Mouse (Mus musculus) embryonic facial prominence, embryonic 12.5 days (tissue): Measurements from ENCODE around the gene Lsm3. TPM values are rescaled to one million over a fixed set of nuclear protein-coding genes. Genes with fewer than 3 reads are reported as not detected.

Experiments used
- ATAC-seq: fragments of 200-750 bp; cut with Nextera tagmentation; 2 replicates; pipeline ENCODE4 v1.8.0; 2017; ENCODE audit not compliant: insufficient number of reproducible peaks, insufficient read depth, low FRiP score, low TSS enrichment
- H3K27ac ChIP-seq: fragments of 300-500 bp; sonication (generic); 2 replicates; pipeline ENCODE4 v1.5.1; 2016; ENCODE audit warnings: mild to moderate bottlenecking
- H3K27me3 ChIP-seq: fragments of 300-500 bp; sonication (generic); 2 replicates; pipeline ENCODE4 v1.6.1; 2016; ENCODE audit warnings: mild to moderate bottlenecking, moderate library complexity
- H3K36me3 ChIP-seq: fragments of 300-500 bp; sonication (generic); 2 replicates; pipeline ENCODE4 v1.6.1; 2016; ENCODE audit warnings: mild to moderate bottlenecking
- H3K4me1 ChIP-seq: fragments of 300-500 bp; sonication (generic); 2 replicates; pipeline ENCODE4 v1.6.1; 2016
- H3K4me2 ChIP-seq: fragments of 300-500 bp; sonication (generic); replicated peaks from 2 replicates; pipeline ENCODE4 v1.6.1; 2016; ENCODE audit warnings: mild to moderate bottlenecking, moderate library complexity
- H3K4me3 ChIP-seq: fragments of 300-500 bp; sonication (generic); 2 replicates; pipeline ENCODE4 v1.5.1; 2016; ENCODE audit warnings: mild to moderate bottlenecking
- H3K9ac ChIP-seq: fragments of 300-500 bp; sonication (generic); 2 replicates; pipeline ENCODE4 v1.6.1; 2016; ENCODE audit warnings: mild to moderate bottlenecking, moderate library complexity
- H3K9me3 ChIP-seq: fragments of 300-500 bp; sonication (generic); 2 replicates; pipeline ENCODE4 v1.6.1; 2016; ENCODE audit warnings: mild to moderate bottlenecking, moderate library complexity
- WGBS: fragments of 180-500 bp; shearing (Covaris S2); methylation state at CpG from one replicate; pipeline ENCODE4 v1.1.7; 2016; 5-methylcytosine and 5-hydroxymethylcytosine counted together
- polyA plus RNA-seq: library from polyadenylated mRNA; unstranded; fragments of >200 nt; fragmentation: Nextera tagmentation; extraction: Ambion mirVana; gene quantifications from 2 replicates; pipeline ENCODE4 v1.2.1, GENCODE M21; 2016

Gene Lsm3
- polyA plus RNA-seq, 1 experiment from 2014 or later = 277 TPM

DNA sequence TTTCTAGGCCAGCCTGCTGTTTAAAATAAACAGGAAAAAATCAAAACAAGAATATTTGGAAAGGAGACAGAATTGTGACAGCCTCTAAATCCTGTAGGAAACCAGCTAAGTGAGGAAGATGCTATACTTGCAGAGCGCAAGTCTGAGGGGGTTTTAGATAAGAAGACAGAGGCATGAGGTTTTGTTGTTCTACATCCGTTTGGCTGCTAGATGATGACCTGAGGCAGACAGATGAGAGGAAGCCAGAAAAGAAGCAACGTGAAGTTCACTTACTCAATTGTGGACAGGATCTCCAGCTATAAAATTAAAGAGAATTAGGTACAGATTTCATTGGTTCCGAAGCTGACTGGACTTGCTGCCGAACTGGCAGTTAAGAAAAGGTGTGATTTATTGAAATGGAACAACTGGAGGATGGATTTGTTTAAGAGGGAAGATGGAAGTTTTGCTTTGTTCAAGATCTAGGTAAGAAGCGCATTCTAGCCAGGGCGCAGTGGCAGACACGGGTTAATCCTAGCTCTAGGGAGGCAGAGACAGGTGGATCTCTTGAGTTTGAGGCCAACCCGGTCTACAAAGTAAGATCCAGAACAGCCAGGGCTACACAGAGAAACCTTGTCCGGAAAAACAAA lies 878 bp upstream of the Lsm3 start:
- Histone ChIP-seq H3K9me3 (no peaks in the 10 kb centered on the region), H3K4me3 (peak overlapping the region; percentile 78), H3K36me3 (peaks cover 28% of the 10 kb centered on the region), H3K4me1 (peaks cover 16% of the 10 kb centered on the region), H3K9ac (peak overlapping the region; percentile 68), H3K4me2 (peak overlapping the region; percentile 50), H3K27ac (0 out of 2 replicates have a peak overlapping the region, but pooled peaks have one; percentile 51), H3K27me3 (no peaks in the 10 kb centered on the region)
- WGBS = 28% methylated on average over 10 of the region's 10 CpGs
- ATAC-seq = no peak

DNA sequence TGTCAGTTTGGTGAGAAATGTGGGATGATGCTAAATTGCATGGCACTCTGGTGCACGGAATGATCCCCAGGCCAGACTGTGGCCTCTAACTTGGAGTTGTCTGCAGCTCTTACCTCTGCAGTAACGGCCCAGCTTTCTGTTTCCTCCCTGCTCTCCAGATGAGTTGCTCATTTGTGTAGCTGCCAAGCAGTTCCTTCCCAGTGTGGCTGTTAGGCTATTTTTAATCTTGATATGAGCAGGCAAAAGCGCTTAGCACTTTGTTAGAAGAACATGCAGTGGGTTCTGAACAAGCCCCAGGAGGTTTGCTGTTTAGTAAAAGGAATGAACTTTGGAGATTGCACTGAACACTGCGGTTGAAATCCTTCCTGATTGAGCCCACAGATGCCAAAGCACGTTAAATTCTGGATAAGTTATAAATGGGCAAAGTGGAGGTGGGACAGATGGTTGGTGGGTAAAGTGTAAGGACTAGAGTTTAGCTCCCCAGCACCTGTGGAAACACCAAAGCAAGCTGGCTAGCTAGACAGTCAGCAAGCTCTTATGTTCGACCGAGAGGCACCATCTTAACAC lies 2.8 kb downstream of the Lsm3 start:
- Histone ChIP-seq H3K9ac (no peak overlapping the region), H3K36me3 (peaks cover 58% of the 10 kb centered on the region)

DNA sequence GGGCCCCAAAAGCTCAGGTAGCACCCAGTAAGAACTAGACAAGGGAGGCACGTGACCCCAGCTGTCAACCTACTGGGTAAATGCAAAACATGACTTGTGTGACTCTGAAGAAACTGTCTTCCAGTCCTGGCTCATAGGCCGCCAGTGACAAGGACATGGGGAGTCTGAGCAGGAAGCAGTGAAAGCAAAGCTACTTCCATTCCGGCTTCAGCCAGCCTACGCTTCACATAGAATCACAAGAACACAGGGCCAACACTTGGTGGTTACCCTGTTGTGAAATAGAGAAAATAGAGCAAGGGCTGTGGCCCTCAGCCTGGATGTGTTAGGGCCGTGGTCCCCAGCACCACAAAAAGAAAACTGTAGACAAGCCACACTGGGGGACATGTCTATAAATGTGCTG lies 7.1 kb downstream of the Lsm3 start:
- 91% methylated on average over 5 of the region's 5 CpGs for WGBS
- Histone ChIP-seq H3K4me2 (no peak overlapping the region), H3K4me1 (no peaks in the 10 kb centered on the region; the same call in 1 of the 2 replicates), H3K4me3 (no peak overlapping the region), H3K36me3 (peaks cover 73% of the 10 kb centered on the region), H3K9me3 (no peaks in the 10 kb centered on the region), H3K9ac (no peak overlapping the region), H3K27me3 (no peaks in the 10 kb centered on the region), H3K27ac (no peak overlapping the region)
- ATAC-seq = no peak

More for the DNA sequence above, 2.8 kb downstream of the Lsm3 start:
- H3K4me3 ChIP-seq = no peak overlapping the region
- no peak overlapping the region for H3K27ac ChIP-seq
- H3K4me1 ChIP-seq = peaks cover 16% of the 10 kb centered on the region
- H3K9me3 ChIP-seq = no peaks in the 10 kb centered on the region
- WGBS = 90% methylated on average over 7 of the region's 7 CpGs
- no peaks in the 10 kb centered on the region for H3K27me3 ChIP-seq
- no peak overlapping the region for H3K4me2 ChIP-seq
- no peak for ATAC-seq

DNA sequence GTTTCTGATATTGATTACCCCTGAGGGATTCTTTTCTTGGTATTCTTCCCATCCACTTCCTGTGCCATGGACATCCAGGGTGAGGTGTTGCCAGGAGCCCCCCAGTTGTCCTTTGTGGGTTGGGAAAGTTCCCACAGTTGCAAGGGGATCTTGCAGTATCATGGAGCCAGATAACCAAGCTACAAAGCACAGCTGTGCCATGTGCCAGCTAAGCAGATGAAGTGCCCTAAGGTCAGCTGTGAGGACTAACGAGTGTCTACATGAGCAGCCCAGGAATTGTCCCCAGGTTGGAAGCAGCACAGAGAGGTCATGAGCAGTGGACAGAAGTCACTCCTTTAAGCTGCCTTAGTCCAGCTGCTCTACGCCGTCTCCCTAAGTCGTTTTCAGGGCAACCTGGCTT lies 9.8 kb downstream of the Lsm3 start:
- H3K4me1 ChIP-seq = no peaks in the 10 kb centered on the region; the same call in 1 of the 2 replicates
- H3K4me2 ChIP-seq = no peak overlapping the region
- H3K27ac ChIP-seq = no peak overlapping the region
- no peak for ATAC-seq
- no peaks in the 10 kb centered on the region for H3K27me3 ChIP-seq
- H3K9me3 ChIP-seq = no peaks in the 10 kb centered on the region
- 79% methylated on average over 4 of the region's 4 CpGs for WGBS
- H3K9ac ChIP-seq = no peak overlapping the region
- H3K36me3 ChIP-seq = peaks cover 50% of the 10 kb centered on the region
- no peak overlapping the region for H3K4me3 ChIP-seq

DNA sequence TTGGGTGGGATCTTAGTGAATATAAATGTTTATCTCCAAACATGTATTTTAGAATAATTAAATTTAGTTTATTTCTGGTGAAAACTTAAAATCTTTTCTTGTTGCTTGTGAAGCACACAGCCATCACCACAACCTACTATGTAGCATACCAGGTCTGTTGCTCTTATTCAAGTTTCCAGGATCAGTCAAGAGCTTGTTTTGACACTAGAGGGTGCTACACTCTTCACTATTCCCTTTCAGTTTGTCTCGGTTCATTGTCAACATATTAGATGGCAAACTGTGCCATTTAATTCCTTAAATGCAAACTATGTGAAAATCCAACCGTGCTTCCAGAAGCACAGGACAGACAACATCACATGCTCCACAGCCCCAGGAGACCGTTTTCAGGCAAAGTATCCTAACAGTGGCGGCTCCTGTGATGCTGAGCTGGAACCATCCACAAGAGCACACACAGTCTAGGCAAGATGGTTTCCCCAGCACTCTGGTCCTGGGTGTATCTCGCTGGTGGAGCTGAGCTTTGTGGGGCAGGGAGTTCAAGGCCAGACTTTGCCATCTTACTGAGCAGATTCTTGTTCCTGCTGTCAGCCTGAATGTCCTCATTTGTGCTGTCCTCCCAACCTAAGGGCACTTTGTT lies 11.6 kb downstream of the Lsm3 start:
- Histone ChIP-seq H3K36me3 (peaks cover 32% of the 10 kb centered on the region), H3K4me1 (peaks cover 2% of the 10 kb centered on the region), H3K4me2 (no peak overlapping the region), H3K27ac (no peak overlapping the region), H3K27me3 (no peaks in the 10 kb centered on the region), H3K9me3 (no peaks in the 10 kb centered on the region), H3K4me3 (no peak overlapping the region), H3K9ac (no peak overlapping the region)
- no peak for ATAC-seq
- WGBS = 48% methylated on average over 5 of the region's 5 CpGs

DNA sequence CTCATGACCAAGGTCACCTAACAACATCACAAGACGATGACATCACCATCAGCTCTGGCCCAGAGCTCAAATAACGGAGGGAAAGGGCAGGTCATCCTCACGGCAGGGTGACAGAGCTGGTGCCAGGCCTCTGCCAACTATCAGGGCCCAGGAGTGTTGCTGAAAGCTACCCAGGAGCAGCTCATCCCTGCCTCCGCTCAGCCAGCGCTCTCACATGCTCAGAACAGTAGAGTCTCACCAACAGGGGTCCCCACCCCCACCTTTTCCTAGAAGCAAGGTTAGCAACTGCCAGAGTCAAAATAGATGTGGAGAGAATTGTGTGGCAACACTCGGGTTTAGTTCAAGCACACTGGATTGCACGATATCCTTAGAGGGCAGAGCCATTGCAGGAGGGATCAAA lies 12.5 kb downstream of the Lsm3 start:
- 81% methylated on average over 7 of the region's 7 CpGs for WGBS
- Histone ChIP-seq H3K9ac (no peak overlapping the region), H3K4me3 (no peak overlapping the region)

DNA sequence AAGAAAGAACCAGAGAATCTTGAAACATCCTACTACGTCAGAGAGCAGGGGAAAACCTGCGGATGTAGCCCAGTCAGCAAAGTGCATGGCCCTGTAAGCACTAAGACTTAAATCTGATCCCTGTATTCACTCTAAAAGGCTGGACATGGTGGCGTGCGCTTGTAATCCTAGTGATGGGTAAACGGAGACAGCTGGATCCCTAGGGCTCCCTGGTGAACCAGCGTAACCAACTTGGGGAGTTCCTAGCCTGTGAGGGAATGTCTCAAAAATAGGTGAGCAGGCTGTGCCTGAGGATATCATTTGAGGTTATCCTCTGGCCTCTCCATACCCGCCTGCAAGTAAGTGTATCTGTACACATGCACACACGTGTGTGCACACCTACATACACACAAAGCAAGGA lies 14.9 kb downstream of the Lsm3 start:
- WGBS = 85% methylated on average over 8 of the region's 8 CpGs
- no peak for ATAC-seq
- Histone ChIP-seq H3K9ac (no peak overlapping the region), H3K27me3 (no peaks in the 10 kb centered on the region), H3K36me3 (peaks cover 7% of the 10 kb centered on the region; the same call in 1 of the 2 replicates), H3K9me3 (no peaks in the 10 kb centered on the region), H3K4me2 (no peak overlapping the region), H3K4me3 (no peak overlapping the region), H3K27ac (no peak overlapping the region), H3K4me1 (peaks cover 15% of the 10 kb centered on the region)

More for the DNA sequence above, 12.5 kb downstream of the Lsm3 start:
- no peak overlapping the region for H3K4me2 ChIP-seq
- H3K9me3 ChIP-seq = no peaks in the 10 kb centered on the region
- ATAC-seq = no peak
- peaks cover 24% of the 10 kb centered on the region for H3K36me3 ChIP-seq
- H3K27ac ChIP-seq = no peak overlapping the region
- peaks cover 8% of the 10 kb centered on the region for H3K4me1 ChIP-seq
- H3K27me3 ChIP-seq = no peaks in the 10 kb centered on the region

DNA sequence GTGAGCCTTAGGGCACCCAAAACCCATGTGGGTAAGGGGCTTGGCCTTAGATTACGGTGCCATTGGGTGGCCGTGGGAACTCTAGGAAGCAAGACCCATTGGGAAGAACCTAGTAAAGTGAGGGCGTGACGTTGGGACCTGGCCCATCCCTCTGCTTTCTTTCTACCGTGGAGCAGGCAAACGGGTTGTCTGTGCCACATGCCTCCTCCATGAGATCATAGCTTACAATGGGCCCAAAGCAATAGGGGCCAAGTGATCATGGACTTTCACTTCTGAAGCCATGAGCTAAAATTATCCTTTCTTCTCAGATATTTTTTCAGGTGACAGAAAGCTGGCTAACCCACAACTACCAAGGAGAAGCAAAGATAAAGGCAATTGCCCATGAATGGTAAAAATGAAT lies 15.5 kb downstream of the Lsm3 start:
- no peak overlapping the region for H3K4me2 ChIP-seq
- peaks cover 15% of the 10 kb centered on the region for H3K4me1 ChIP-seq
- no peaks in the 10 kb centered on the region for H3K27me3 ChIP-seq
- no peak for ATAC-seq
- no peak overlapping the region for H3K9ac ChIP-seq
- H3K27ac ChIP-seq = no peak overlapping the region
- no peak overlapping the region for H3K4me3 ChIP-seq
- no peaks in the 10 kb centered on the region for H3K9me3 ChIP-seq
- 81% methylated on average over 6 of the region's 6 CpGs for WGBS
- H3K36me3 ChIP-seq = peaks cover 4% of the 10 kb centered on the region; the same call in 1 of the 2 replicates

DNA sequence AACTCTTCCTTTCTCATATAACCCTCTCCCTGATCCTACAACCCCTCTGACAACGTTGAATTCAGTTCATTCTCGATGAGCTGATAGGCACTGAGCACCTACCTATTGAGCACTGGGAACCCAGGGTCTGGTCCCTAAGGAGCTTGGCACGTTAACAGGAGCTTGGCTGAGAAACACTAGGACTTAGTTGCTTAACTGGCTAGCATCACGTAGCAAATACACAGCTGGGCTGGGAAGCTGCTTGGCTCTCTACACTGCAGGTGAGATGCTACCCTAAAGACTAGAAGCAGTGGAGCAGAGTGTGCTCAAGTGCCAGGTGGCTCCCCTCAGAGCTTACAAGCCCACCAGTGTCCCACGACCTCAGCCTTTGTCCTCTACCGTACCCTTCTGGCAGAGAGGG lies 16.9 kb downstream of the Lsm3 start:
- 0 out of 2 replicates have a peak, but pooled peaks have one; percentile 28 for ATAC-seq
- Histone ChIP-seq H3K4me3 (no peak overlapping the region), H3K36me3 (peaks cover 4% of the 10 kb centered on the region; the same call in 1 of the 2 replicates), H3K27ac (0 out of 2 replicates have a peak overlapping the region, but pooled peaks have one; percentile 30), H3K9me3 (no peaks in the 10 kb centered on the region), H3K4me1 (peaks cover 15% of the 10 kb centered on the region), H3K27me3 (no peaks in the 10 kb centered on the region), H3K9ac (no peak overlapping the region), H3K4me2 (no peak overlapping the region)
- 58% methylated on average over 6 of the region's 6 CpGs for WGBS

DNA sequence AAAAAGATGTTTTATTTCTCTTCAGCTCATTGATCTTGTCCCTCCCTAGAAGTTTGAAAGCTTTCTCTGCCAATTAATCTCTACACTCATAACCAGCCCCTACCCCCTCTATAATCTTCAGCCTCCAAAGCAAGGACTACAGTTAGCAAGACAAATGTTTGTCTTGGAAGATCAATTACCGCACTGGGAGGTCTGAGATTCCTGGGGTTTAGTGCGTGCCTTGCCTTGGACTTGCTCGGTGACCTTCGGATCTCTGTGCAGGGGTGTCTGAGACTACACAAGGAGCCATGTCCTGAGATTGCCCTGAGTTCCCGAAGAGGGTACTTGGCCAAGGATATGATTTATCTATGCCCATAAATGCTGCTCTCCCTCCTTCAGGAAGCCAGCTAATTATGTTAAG lies 17.6 kb downstream of the Lsm3 start:
- 38% methylated on average over 5 of the region's 5 CpGs for WGBS
- Histone ChIP-seq H3K4me1 (peaks cover 15% of the 10 kb centered on the region), H3K4me3 (no peak overlapping the region), H3K9me3 (no peaks in the 10 kb centered on the region), H3K36me3 (peaks cover under 1% of the 10 kb centered on the region; the same call in 1 of the 2 replicates), H3K4me2 (no peak overlapping the region), H3K27ac (no peak overlapping the region), H3K9ac (no peak overlapping the region), H3K27me3 (no peaks in the 10 kb centered on the region)
- no peak for ATAC-seq

DNA sequence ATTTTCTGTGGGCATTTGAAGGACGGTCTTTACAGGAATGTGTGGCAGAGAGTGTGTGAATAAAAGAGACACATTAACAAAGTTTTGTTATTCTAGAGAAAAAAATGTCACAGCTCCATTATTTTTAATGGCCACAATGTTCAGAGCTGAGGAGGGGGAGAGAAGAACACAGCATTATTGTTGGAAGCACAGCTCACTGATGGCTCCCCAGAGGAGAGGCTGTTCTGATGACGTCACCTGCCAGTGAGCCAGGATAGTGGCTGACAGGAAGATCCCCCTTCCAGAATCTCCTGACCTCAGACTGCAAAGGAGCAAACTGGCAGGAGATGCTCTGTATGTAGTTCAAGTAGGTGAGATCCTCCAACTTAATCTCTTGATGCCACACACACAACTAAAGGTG lies 18.0 kb downstream of the Lsm3 start:
- no peaks in the 10 kb centered on the region for H3K27me3 ChIP-seq
- H3K4me3 ChIP-seq = no peak overlapping the region
- ATAC-seq = no peak
- 35% methylated on average over 2 of the region's 2 CpGs for WGBS
- no peak overlapping the region for H3K4me2 ChIP-seq
- H3K4me1 ChIP-seq = peaks cover 15% of the 10 kb centered on the region
- no peak overlapping the region for H3K27ac ChIP-seq
- H3K36me3 ChIP-seq = no peaks in the 10 kb centered on the region
- H3K9me3 ChIP-seq = no peaks in the 10 kb centered on the region
- H3K9ac ChIP-seq = no peak overlapping the region

DNA sequence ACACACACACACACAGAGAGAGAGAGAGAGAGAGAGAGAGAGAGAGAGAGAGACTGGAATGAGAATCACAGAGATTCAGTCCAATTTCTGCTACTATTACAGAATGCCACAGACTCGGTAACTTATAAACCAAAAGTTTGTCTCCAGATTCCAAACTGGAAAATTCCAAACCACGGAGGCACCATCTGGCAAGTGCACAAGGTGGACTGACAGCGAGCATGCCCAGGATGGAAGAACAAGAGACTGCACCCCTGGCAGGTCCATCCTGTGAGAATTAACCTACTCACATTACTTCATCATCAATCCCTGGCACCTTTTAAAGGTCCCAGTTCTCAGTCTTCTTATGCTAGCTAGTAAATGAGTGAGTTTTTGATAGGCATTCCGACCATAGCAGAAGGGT lies 18.5 kb downstream of the Lsm3 start:
- H3K36me3 ChIP-seq = no peaks in the 10 kb centered on the region
- H3K9ac ChIP-seq = no peak overlapping the region
- no peaks in the 10 kb centered on the region for H3K27me3 ChIP-seq
- H3K27ac ChIP-seq = no peak overlapping the region
- no peak for ATAC-seq
- no peak overlapping the region for H3K4me3 ChIP-seq
- H3K4me2 ChIP-seq = no peak overlapping the region
- H3K4me1 ChIP-seq = peaks cover 15% of the 10 kb centered on the region
- no peaks in the 10 kb centered on the region for H3K9me3 ChIP-seq
- WGBS = 76% methylated on average over 4 of the region's 4 CpGs
